Mouse (Mus musculus) midbrain, embryonic 12.5 days (tissue): ENCODE measurements at regions not wholly inside any gene's neighbourhood (a gene's known extent, or its start where the extent isn't known, plus 50 kb on each side); places are given as distances from the start of the nearest gene placed in this dataset.
A peak's percentile ranks its signal among the peaks of the same experiment; 100 is the strongest.

Experiments used
- ATAC-seq: fragments of 200-750 bp; cut with Nextera tagmentation; 2 replicates; pipeline ENCODE4 v1.8.0; 2017; ENCODE audit warnings: low read depth, moderate TSS enrichment, moderate library complexity; ENCODE audit not compliant: low FRiP score
- H3K27ac ChIP-seq: fragments of 300-500 bp; sonication (generic); replicated peaks from 2 replicates; pipeline ENCODE4 v1.5.1; 2016; ENCODE audit warnings: mild to moderate bottlenecking
- H3K27me3 ChIP-seq: fragments of 300-500 bp; sonication (generic); 2 replicates; pipeline ENCODE4 v1.6.1; 2016; ENCODE audit warnings: mild to moderate bottlenecking
- H3K36me3 ChIP-seq: fragments of 300-500 bp; sonication (generic); 2 replicates; pipeline ENCODE4 v1.6.1; 2016
- H3K4me1 ChIP-seq: fragments of 300-500 bp; sonication (generic); 2 replicates; pipeline ENCODE4 v1.6.1; 2016
- H3K4me2 ChIP-seq: fragments of 300-500 bp; sonication (generic); replicated peaks from 2 replicates; pipeline ENCODE4 v1.6.1; 2016; ENCODE audit warnings: mild to moderate bottlenecking, moderate library complexity
- H3K4me3 ChIP-seq: fragments of 300-500 bp; sonication (generic); 2 replicates; pipeline ENCODE4 v1.5.1; 2016; ENCODE audit warnings: mild to moderate bottlenecking
- H3K9ac ChIP-seq: fragments of 300-500 bp; sonication (generic); replicated peaks from 2 replicates; pipeline ENCODE4 v1.6.1; 2016; ENCODE audit warnings: mild to moderate bottlenecking, moderate library complexity
- H3K9me3 ChIP-seq: fragments of 300-500 bp; sonication (generic); 2 replicates; pipeline ENCODE4 v1.6.1; 2016; ENCODE audit warnings: mild to moderate bottlenecking
- WGBS: fragments of 180-500 bp; shearing (Covaris S2); methylation state at CpG from one replicate; pipeline ENCODE4 v1.1.7; 2016; 5-methylcytosine and 5-hydroxymethylcytosine counted together

DNA sequence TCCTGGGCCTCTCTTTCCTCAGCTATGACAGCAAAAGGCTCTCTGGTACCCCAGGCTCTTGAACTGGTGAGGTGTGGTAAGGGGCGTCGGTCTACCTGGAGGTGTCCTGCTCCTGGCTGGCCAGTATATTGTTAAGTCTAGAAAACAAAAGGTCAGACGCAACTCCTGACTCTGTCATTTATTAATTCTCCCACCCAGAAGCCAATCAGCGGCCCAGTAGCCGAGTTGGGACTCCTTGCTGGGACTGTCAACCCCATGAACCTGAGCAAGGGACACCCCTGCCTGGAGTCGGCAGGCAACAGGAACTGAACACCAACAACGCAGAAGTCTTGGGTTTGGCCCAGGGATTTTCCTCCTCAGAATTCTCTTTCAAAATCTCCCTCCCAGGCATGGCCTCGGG, 71.1 kb upstream of the Tle3 start:
- H3K4me2 ChIP-seq, result no peak overlapping the region
- peaks cover 17% of the 10 kb centered on the region; the same call in 1 of the 2 replicates for H3K27me3 ChIP-seq
- no peaks in the 10 kb centered on the region for H3K36me3 ChIP-seq
- H3K9me3 ChIP-seq, result no peaks in the 10 kb centered on the region
- H3K9ac ChIP-seq, result no peak overlapping the region
- 81% methylated on average over 8 of the region's 8 CpGs for WGBS
- H3K4me3 ChIP-seq, result no peak overlapping the region
- no peak overlapping the region for H3K27ac ChIP-seq
- peaks cover 13% of the 10 kb centered on the region; the same call in 1 of the 2 replicates for H3K4me1 ChIP-seq
- ATAC-seq, result no peak

GRCm38 (mm10) chr9:61302724-61303123, 69.4 kb upstream of the Tle3 start:
- Histone ChIP-seq H3K4me3 (no peak overlapping the region), H3K36me3 (no peaks in the 10 kb centered on the region), H3K4me2 (no peak overlapping the region), H3K27ac (no peak overlapping the region), H3K9me3 (no peaks in the 10 kb centered on the region), H3K9ac (no peak overlapping the region), H3K4me1 (peaks cover 3% of the 10 kb centered on the region; the same call in 1 of the 2 replicates), H3K27me3 (peaks cover 7% of the 10 kb centered on the region; the same call in 1 of the 2 replicates)
- 16% methylated on average over 5 of the region's 5 CpGs for WGBS
- no peak for ATAC-seq

GRCm38 (mm10) chr9:61306306-61306705, 65.9 kb upstream of the Tle3 start:
- Histone ChIP-seq H3K9ac (no peak overlapping the region), H3K4me1 (peaks cover 3% of the 10 kb centered on the region; the same call in 1 of the 2 replicates), H3K27me3 (peaks cover 8% of the 10 kb centered on the region; the same call in 1 of the 2 replicates), H3K36me3 (no peaks in the 10 kb centered on the region), H3K27ac (no peak overlapping the region), H3K4me2 (no peak overlapping the region), H3K9me3 (no peaks in the 10 kb centered on the region), H3K4me3 (no peak overlapping the region)
- ATAC-seq, result no peak
- WGBS, result 91% methylated on average over 9 of the region's 9 CpGs

- Histone ChIP-seq H3K9ac (no peak overlapping the region), H3K4me2 (no peak overlapping the region), H3K36me3 (no peaks in the 10 kb centered on the region), H3K4me3 (no peak overlapping the region), H3K9me3 (no peaks in the 10 kb centered on the region), H3K27ac (no peak overlapping the region), H3K4me1 (peaks cover 14% of the 10 kb centered on the region), H3K27me3 (peaks cover 21% of the 10 kb centered on the region)
- 49% methylated on average over 3 of the region's 3 CpGs for WGBS
- no peak for ATAC-seq
These were observed 63.1 kb upstream of the Tle3 start for GRCm38 (mm10) chr9:61309096-61309495.

GRCm38 (mm10) chr9:61309768-61310493, 62.2 kb upstream of the Tle3 start:
- Histone ChIP-seq H3K27ac (no peak overlapping the region), H3K9me3 (no peaks in the 10 kb centered on the region), H3K4me1 (peaks cover 19% of the 10 kb centered on the region), H3K9ac (no peak overlapping the region), H3K4me3 (no peak overlapping the region), H3K36me3 (no peaks in the 10 kb centered on the region), H3K27me3 (peaks cover 28% of the 10 kb centered on the region), H3K4me2 (no peak overlapping the region)
- WGBS, result 76% methylated on average over 8 of the region's 8 CpGs
- no peak for ATAC-seq

GRCm38 (mm10) chr9:61310574-61310973, 61.6 kb upstream of the Tle3 start:
- no peaks in the 10 kb centered on the region for H3K36me3 ChIP-seq
- H3K4me3 ChIP-seq, result no peak overlapping the region
- no peak overlapping the region for H3K9ac ChIP-seq
- 57% methylated on average over 5 of the region's 5 CpGs for WGBS
- H3K27ac ChIP-seq, result no peak overlapping the region
- H3K9me3 ChIP-seq, result no peaks in the 10 kb centered on the region
- H3K27me3 ChIP-seq, result peaks cover 28% of the 10 kb centered on the region
- peaks cover 25% of the 10 kb centered on the region for H3K4me1 ChIP-seq
- no peak for ATAC-seq
- H3K4me2 ChIP-seq, result no peak overlapping the region

DNA sequence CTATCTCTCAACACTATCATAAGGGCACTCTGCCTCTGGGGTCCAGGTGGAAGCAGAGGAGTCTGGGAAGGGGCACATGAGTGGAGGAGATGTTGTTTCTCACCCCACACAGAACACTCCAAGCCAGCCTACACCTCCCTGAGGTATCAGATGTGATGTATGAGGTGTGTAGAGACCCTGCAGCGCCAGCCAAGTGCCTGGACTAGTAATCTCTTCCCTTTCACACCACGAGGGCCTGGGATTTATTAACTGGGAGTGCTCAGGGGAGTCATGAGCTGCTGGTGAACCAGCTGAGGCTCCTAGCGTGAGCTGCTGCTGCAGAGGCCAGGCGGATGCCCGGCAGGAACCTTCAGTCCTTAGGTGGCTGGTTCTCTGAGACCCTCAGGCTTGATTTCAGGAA, 60.6 kb upstream of the Tle3 start:
- Histone ChIP-seq H3K36me3 (no peaks in the 10 kb centered on the region), H3K4me3 (no peak overlapping the region), H3K4me2 (no peak overlapping the region), H3K9ac (no peak overlapping the region), H3K4me1 (peaks cover 36% of the 10 kb centered on the region), H3K9me3 (no peaks in the 10 kb centered on the region), H3K27me3 (peaks cover 28% of the 10 kb centered on the region), H3K27ac (peak overlapping the region; percentile 47; the same call in 1 of the 2 replicates)
- 24% methylated on average over 5 of the region's 5 CpGs for WGBS
- ATAC-seq, result no peak

- Histone ChIP-seq H3K4me2 (no peak overlapping the region), H3K27ac (no peak overlapping the region), H3K36me3 (no peaks in the 10 kb centered on the region), H3K27me3 (peaks cover 36% of the 10 kb centered on the region), H3K9ac (no peak overlapping the region), H3K4me3 (no peak overlapping the region), H3K9me3 (no peaks in the 10 kb centered on the region), H3K4me1 (peaks cover 52% of the 10 kb centered on the region)
- ATAC-seq, result no peak
- WGBS, result 63% methylated on average over 6 of the region's 6 CpGs
These were observed 57.5 kb upstream of the Tle3 start for GRCm38 (mm10) chr9:61314630-61315179.

DNA sequence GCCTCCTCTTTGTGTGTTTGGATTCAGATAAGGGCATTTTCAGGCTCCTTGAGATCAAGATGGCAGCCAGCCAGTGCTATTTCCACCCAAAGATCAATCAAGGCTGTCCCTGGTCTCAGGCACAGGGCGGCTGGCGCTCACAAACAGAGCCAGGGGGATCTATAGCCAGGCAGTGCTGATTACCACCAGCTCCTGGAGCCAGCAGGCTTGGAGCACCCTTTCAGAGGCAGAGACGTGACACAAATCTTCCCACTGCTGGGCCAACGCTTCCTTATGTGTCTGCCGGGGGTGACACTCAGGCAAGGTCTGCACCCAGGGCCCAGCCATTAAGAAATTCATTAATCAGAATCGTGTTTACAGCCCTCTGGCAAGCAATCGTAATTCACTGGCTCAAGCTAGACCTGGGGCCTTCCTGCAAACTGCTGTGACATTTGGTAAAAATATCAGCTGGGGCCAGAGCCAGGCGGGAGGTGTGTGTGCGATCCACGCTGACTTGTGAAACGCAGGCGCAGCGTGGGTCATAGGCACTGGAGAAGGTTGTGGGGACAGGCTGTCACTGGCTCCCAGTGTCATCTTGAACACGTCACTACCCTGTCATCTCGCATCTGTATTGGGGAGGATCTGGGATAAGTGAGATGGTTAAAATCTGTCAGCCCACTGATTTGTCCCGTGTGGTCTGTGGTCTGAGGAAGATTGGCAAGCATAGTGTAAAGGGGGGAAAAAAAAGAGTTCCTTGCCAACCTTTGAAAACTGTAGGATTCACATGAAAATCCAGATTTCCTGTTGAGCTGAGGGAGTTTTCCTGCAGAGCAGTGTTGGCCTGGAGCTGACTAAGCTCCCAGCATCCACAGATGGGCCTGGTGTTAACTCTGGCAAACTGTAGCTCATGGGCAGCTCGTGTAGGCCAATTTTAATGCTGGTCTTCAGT, 56.5 kb upstream of the Tle3 start:
- Histone ChIP-seq H3K9me3 (no peaks in the 10 kb centered on the region), H3K27ac (peak overlapping the region; percentile 21; the same call in 1 of the 2 replicates), H3K9ac (no peak overlapping the region), H3K4me1 (peaks cover 55% of the 10 kb centered on the region), H3K36me3 (no peaks in the 10 kb centered on the region), H3K4me3 (no peak overlapping the region), H3K27me3 (peaks cover 34% of the 10 kb centered on the region), H3K4me2 (no peak overlapping the region)
- WGBS, result 62% methylated on average over 17 of the region's 17 CpGs
- no peak for ATAC-seq

DNA sequence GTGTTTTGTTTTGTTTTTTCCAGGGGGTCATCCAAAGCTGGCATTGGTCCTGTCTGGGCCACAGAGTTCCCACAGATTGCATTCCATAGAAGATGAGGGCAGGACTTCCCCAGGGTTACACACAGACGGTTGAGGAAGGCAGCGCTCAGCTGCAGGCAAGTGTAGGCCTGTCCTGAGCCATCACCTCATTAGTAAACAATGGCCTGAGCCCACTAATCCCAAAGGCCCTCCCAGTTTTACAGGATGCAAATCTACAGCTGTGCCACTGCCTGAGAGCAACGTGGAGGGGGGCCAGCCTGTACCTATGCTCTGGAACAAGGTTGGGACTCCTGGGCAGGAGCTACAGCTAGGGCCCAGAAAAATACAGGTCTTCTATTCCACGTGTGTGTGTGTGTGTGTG, 55.7 kb upstream of the Tle3 start:
- no peak overlapping the region for H3K4me2 ChIP-seq
- no peak overlapping the region for H3K9ac ChIP-seq
- H3K27ac ChIP-seq, result 0 out of 2 replicates have a peak overlapping the region, but pooled peaks have one; percentile 11
- H3K36me3 ChIP-seq, result no peaks in the 10 kb centered on the region
- H3K4me3 ChIP-seq, result no peak overlapping the region
- peaks cover 31% of the 10 kb centered on the region for H3K27me3 ChIP-seq
- WGBS, result 7% methylated on average over 4 of the region's 4 CpGs
- ATAC-seq, result peak; percentile 65; the same call in 1 of the 2 replicates
- H3K9me3 ChIP-seq, result no peaks in the 10 kb centered on the region
- H3K4me1 ChIP-seq, result peaks cover 54% of the 10 kb centered on the region

- Histone ChIP-seq H3K4me2 (no peak overlapping the region), H3K4me3 (no peak overlapping the region), H3K9me3 (no peaks in the 10 kb centered on the region), H3K27ac (no peak overlapping the region), H3K27me3 (peaks cover 28% of the 10 kb centered on the region), H3K4me1 (peaks cover 53% of the 10 kb centered on the region), H3K9ac (no peak overlapping the region), H3K36me3 (no peaks in the 10 kb centered on the region)
- 59% methylated on average over 6 of the region's 6 CpGs for WGBS
- no peak for ATAC-seq
These were observed 52.4 kb upstream of the Tle3 start for GRCm38 (mm10) chr9:61319721-61320120.

GRCm38 (mm10) chr9:61321314-61321713, 50.9 kb upstream of the Tle3 start:
- Histone ChIP-seq H3K9me3 (no peaks in the 10 kb centered on the region), H3K9ac (no peak overlapping the region), H3K4me1 (peaks cover 53% of the 10 kb centered on the region), H3K4me2 (no peak overlapping the region), H3K27ac (no peak overlapping the region), H3K36me3 (no peaks in the 10 kb centered on the region), H3K4me3 (no peak overlapping the region), H3K27me3 (peaks cover 40% of the 10 kb centered on the region)
- ATAC-seq, result no peak
- WGBS, result 76% methylated on average over 1 of the region's 1 CpGs
